Mouse (Mus musculus) embryonic facial prominence, embryonic 14.5 days (tissue): ENCODE measurements around the gene Ergic3. TPM values are rescaled to one million over a fixed set of nuclear protein-coding genes. Genes with fewer than 3 reads are reported as not detected.

ENCODE experiments used
- ATAC-seq: fragments of 200-750 bp; cut with Nextera tagmentation; 2 replicates; pipeline ENCODE4 v1.8.0; 2017; ENCODE audit warnings: low read depth, moderate number of reproducible peaks, moderate TSS enrichment
- DNase-seq: peaks from one replicate; pipeline ENCODE4 v3.0.0-alpha.2; 2015; ENCODE audit warnings: low spot score
- H3K27ac ChIP-seq: fragments of 300-500 bp; sonication (generic); replicated peaks from 2 replicates; pipeline ENCODE4 v1.5.1; 2014; ENCODE audit warnings: low read depth, mild to moderate bottlenecking, low read length, moderate library complexity
- H3K27me3 ChIP-seq: fragments of 300-500 bp; sonication (generic); replicated peaks from 2 replicates; pipeline ENCODE4 v1.6.1; 2014; ENCODE audit warnings: low read length; ENCODE audit not compliant: control insufficient read depth, insufficient read depth
- H3K36me3 ChIP-seq: fragments of 300-500 bp; sonication (generic); 2 replicates; pipeline ENCODE4 v1.6.1; 2014; ENCODE audit warnings: low read length, mixed read lengths; ENCODE audit not compliant: control insufficient read depth, insufficient read depth
- H3K4me1 ChIP-seq: fragments of 300-500 bp; sonication (generic); 2 replicates; pipeline ENCODE4 v1.6.1; 2014; ENCODE audit warnings: antibody characterized with exemption, low read length; ENCODE audit not compliant: control insufficient read depth, insufficient read depth
- H3K4me2 ChIP-seq: fragments of 300-500 bp; sonication (generic); 2 replicates; pipeline ENCODE4 v1.6.1; 2014; ENCODE audit warnings: low read depth, mild to moderate bottlenecking, low read length, moderate library complexity, mixed read lengths
- H3K4me3 ChIP-seq: fragments of 300-500 bp; sonication (generic); 2 replicates; pipeline ENCODE4 v1.5.1; 2014; ENCODE audit warnings: low read depth, mild to moderate bottlenecking, low read length
- H3K9ac ChIP-seq: fragments of 300-500 bp; sonication (generic); 2 replicates; pipeline ENCODE4 v1.6.1; 2014; ENCODE audit warnings: low read depth, mild to moderate bottlenecking, low read length, moderate library complexity, mixed read lengths
- H3K9me3 ChIP-seq: fragments of 300-500 bp; sonication (generic); 2 replicates; pipeline ENCODE4 v1.6.1; 2016; ENCODE audit warnings: low read length; ENCODE audit not compliant: control insufficient read depth
- WGBS: fragments of 180-500 bp; shearing (Covaris S2); extraction: QIAGEN DNeasy Blood & Tissue Kit; methylation state at CpG from one replicate; pipeline ENCODE4 v1.1.7; 2014; 5-methylcytosine and 5-hydroxymethylcytosine counted together
- polyA plus RNA-seq: library from polyadenylated mRNA; unstranded; fragments of >200 nt; fragmentation: Nextera tagmentation; extraction: Ambion mirVana; gene quantifications from 2 replicates; pipeline ENCODE4 v1.2.1, GENCODE M21; 2014

The Ergic3 gene
- polyA plus RNA-seq, 1 experiment from 2014 or later: 235 TPM

- no peak for ATAC-seq
- no peak overlapping the region for H3K9ac ChIP-seq
- H3K4me1 ChIP-seq: no peaks in the 10 kb centered on the region
- H3K4me2 ChIP-seq: no peak overlapping the region
- no peaks in the 10 kb centered on the region for H3K9me3 ChIP-seq
- no peaks in the 10 kb centered on the region for H3K27me3 ChIP-seq
- no peak overlapping the region for H3K27ac ChIP-seq
- DNase-seq: no peak
- 90% methylated on average over 6 of the region's 6 CpGs for WGBS
- H3K36me3 ChIP-seq: peaks cover 96% of the 10 kb centered on the region
- no peak overlapping the region for H3K4me3 ChIP-seq
These were observed 20.7 kb upstream of the Ergic3 start for GRCm38 (mm10) chr2:155987131-155987530.

GRCm38 (mm10) chr2:155989085-155989484 lies 18.8 kb upstream of the Ergic3 start:
- ATAC-seq (no peak), DNase-seq (peak; percentile 12)
- H3K36me3 ChIP-seq: peaks cover 96% of the 10 kb centered on the region
- H3K27ac ChIP-seq: no peak overlapping the region
- H3K27me3 ChIP-seq: no peaks in the 10 kb centered on the region
- no peak overlapping the region for H3K4me2 ChIP-seq
- H3K9ac ChIP-seq: no peak overlapping the region
- no peaks in the 10 kb centered on the region for H3K9me3 ChIP-seq
- H3K4me1 ChIP-seq: no peaks in the 10 kb centered on the region
- 70% methylated on average over 4 of the region's 4 CpGs for WGBS
- H3K4me3 ChIP-seq: no peak overlapping the region

- Histone ChIP-seq H3K27me3 (no peaks in the 10 kb centered on the region), H3K36me3 (peaks cover 96% of the 10 kb centered on the region), H3K27ac (no peak overlapping the region), H3K4me2 (no peak overlapping the region), H3K9me3 (no peaks in the 10 kb centered on the region), H3K4me3 (no peak overlapping the region), H3K4me1 (no peaks in the 10 kb centered on the region), H3K9ac (no peak overlapping the region)
- 94% methylated on average over 10 of the region's 10 CpGs for WGBS
- no peak for DNase-seq
- no peak for ATAC-seq
These were observed 16.7 kb upstream of the Ergic3 start for GRCm38 (mm10) chr2:155991151-155991550.

GRCm38 (mm10) chr2:155991863-155992321 lies 16.0 kb upstream of the Ergic3 start:
- Histone ChIP-seq H3K27ac (no peak overlapping the region), H3K27me3 (no peaks in the 10 kb centered on the region), H3K9ac (no peak overlapping the region), H3K9me3 (no peaks in the 10 kb centered on the region), H3K4me2 (no peak overlapping the region), H3K36me3 (peaks cover 96% of the 10 kb centered on the region), H3K4me1 (no peaks in the 10 kb centered on the region), H3K4me3 (no peak overlapping the region)
- 82% methylated on average over 14 of the region's 14 CpGs for WGBS
- ATAC-seq (no peak), DNase-seq (peak; percentile 8)

- DNase-seq (no peak), ATAC-seq (no peak)
- Histone ChIP-seq H3K4me2 (no peak overlapping the region), H3K27me3 (no peaks in the 10 kb centered on the region), H3K4me1 (0 out of 2 replicates have a peak, but pooled peaks cover 9% of the 10 kb centered on the region), H3K9me3 (no peaks in the 10 kb centered on the region), H3K27ac (no peak overlapping the region), H3K9ac (no peak overlapping the region), H3K4me3 (no peak overlapping the region), H3K36me3 (peaks cover 15% of the 10 kb centered on the region)
- 85% methylated on average over 4 of the region's 4 CpGs for WGBS
These were observed 2.5 kb upstream of the Ergic3 start for GRCm38 (mm10) chr2:156005393-156005792.

- Histone ChIP-seq H3K4me1 (no peaks in the 10 kb centered on the region), H3K4me3 (no peak overlapping the region), H3K36me3 (peaks cover 66% of the 10 kb centered on the region), H3K27ac (no peak overlapping the region), H3K9ac (no peak overlapping the region), H3K4me2 (no peak overlapping the region), H3K9me3 (no peaks in the 10 kb centered on the region), H3K27me3 (no peaks in the 10 kb centered on the region)
- ATAC-seq: no peak
- no peak for DNase-seq
- WGBS: 94% methylated on average over 3 of the region's 3 CpGs
These were observed 10.3 kb downstream of the Ergic3 start for GRCm38 (mm10) chr2:156018106-156018505.

GRCm38 (mm10) chr2:156021219-156021618 lies 13.4 kb downstream of the Ergic3 start:
- Histone ChIP-seq H3K36me3 (peaks cover 35% of the 10 kb centered on the region), H3K4me2 (no peak overlapping the region), H3K4me3 (no peak overlapping the region), H3K9me3 (no peaks in the 10 kb centered on the region), H3K27me3 (no peaks in the 10 kb centered on the region), H3K9ac (no peak overlapping the region), H3K27ac (no peak overlapping the region), H3K4me1 (no peaks in the 10 kb centered on the region)
- DNase-seq (no peak), ATAC-seq (no peak)
- 83% methylated on average over 8 of the region's 8 CpGs for WGBS

- DNase-seq: no peak
- no peak for ATAC-seq
- 82% methylated on average over 2 of the region's 2 CpGs for WGBS
These were observed 13.9 kb downstream of the Ergic3 start for GRCm38 (mm10) chr2:156021765-156022164.

GRCm38 (mm10) chr2:156025482-156025881 lies 17.6 kb downstream of the Ergic3 start:
- Histone ChIP-seq H3K27ac (no peak overlapping the region), H3K27me3 (no peaks in the 10 kb centered on the region), H3K9ac (no peak overlapping the region), H3K9me3 (no peaks in the 10 kb centered on the region), H3K4me1 (no peaks in the 10 kb centered on the region), H3K4me2 (no peak overlapping the region), H3K4me3 (no peak overlapping the region), H3K36me3 (no peaks in the 10 kb centered on the region)
- DNase-seq (no peak), ATAC-seq (no peak)

More at GRCm38 (mm10) chr2:156021765-156022164, 13.9 kb downstream of the Ergic3 start:
- Histone ChIP-seq H3K9ac (no peak overlapping the region), H3K36me3 (peaks cover 30% of the 10 kb centered on the region), H3K4me3 (no peak overlapping the region), H3K4me1 (no peaks in the 10 kb centered on the region), H3K4me2 (no peak overlapping the region), H3K9me3 (no peaks in the 10 kb centered on the region), H3K27me3 (no peaks in the 10 kb centered on the region), H3K27ac (no peak overlapping the region)
